Mouse (Mus musculus) adrenal gland, adult (tissue): ENCODE measurements at regions not wholly inside any gene's neighbourhood (a gene's known extent, or its start where the extent isn't known, plus 50 kb on each side); places are given as distances from the start of the nearest gene placed in this dataset.
A peak's percentile ranks its signal among the peaks of the same experiment; 100 is the strongest.
"Not testable (repeated sequence)": the region's sequence is repeated elsewhere in the genome, so short reads cannot be mapped to it uniquely, and the experiment has no call there.

ENCODE experiments used
- DNase-seq, 2 experiments: peaks; one replicate each; pipeline ENCODE4 v3.0.0; 2022 to 2023; ENCODE audit warnings: low spot score in 1 of 2; ENCODE audit not compliant: inconsistent age in 2 of 2

GRCm38 (mm10) chr2:78021905-78022304 is 75.7 kb upstream of the Cwc22 start:
- DNase-seq: peak in 1 of 2 experiments; percentile 34

GRCm38 (mm10) chr2:78021356-78021900 is 75.3 kb upstream of the Cwc22 start:
- DNase-seq: no peak

- no peak for DNase-seq
These were observed 74.3 kb upstream of the Cwc22 start for GRCm38 (mm10) chr2:78020516-78020915.

GRCm38 (mm10) chr2:78019916-78020315 is 73.7 kb upstream of the Cwc22 start:
- no peak for DNase-seq

- DNase-seq: not testable (repeated sequence)
These were observed 66.3 kb upstream of the Cwc22 start for GRCm38 (mm10) chr2:78012441-78012840.

- DNase-seq: no peak
These were observed 65.6 kb upstream of the Cwc22 start for GRCm38 (mm10) chr2:78011821-78012220.

GRCm38 (mm10) chr2:78011051-78011800 is 65.1 kb upstream of the Cwc22 start:
- DNase-seq: no peak

GRCm38 (mm10) chr2:78010066-78010690 is 64.0 kb upstream of the Cwc22 start:
- DNase-seq: no peak

GRCm38 (mm10) chr2:78008094-78008493 is 61.9 kb upstream of the Cwc22 start:
- no peak for DNase-seq

GRCm38 (mm10) chr2:78005402-78006021 is 59.3 kb upstream of the Cwc22 start:
- DNase-seq: no peak

GRCm38 (mm10) chr2:78004426-78004825 is 58.3 kb upstream of the Cwc22 start:
- DNase-seq: no peak
